Mouse (Mus musculus): ENCODE data around the gene Prcd. TPM values are rescaled to one million over a fixed set of nuclear protein-coding genes. Genes with fewer than 3 reads are reported as not detected.

The Prcd gene
- polyA plus RNA-seq, 1 experiment from 2014 or later: 1.7 TPM

DNA sequence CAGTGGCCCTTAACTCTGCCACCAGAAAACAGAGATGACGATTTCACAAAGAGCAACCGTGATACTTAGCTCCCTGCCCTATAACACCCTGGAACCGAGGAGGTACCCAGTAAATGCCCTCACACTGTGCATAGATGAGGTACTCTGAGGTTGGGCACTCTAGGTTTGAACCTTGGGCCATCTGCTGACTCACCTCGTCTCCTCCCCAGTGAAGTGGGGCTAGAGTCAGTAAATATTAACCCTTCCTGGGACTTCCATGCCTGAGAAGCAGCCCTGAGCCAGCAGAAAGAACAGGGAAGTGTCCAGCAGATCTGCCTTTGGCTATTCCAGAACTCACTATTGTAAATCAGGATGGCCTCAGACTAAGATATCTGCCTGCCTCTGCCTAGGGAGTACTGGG, 30.4 kb downstream of the Prcd start:
- WGBS: 85% methylated on average over 4 of the region's 4 CpGs
- Histone ChIP-seq H3K4me2 (ENCODE audit: low read length) (no peak overlapping the region), H3K27me3 (replicated peaks; ENCODE audit: control insufficient read depth, insufficient read depth, low read length) (no peaks in the 10 kb centered on the region), H3K9me3 (replicated peaks; ENCODE audit: control insufficient read depth, low read length) (no peaks in the 10 kb centered on the region), H3K4me3 (ENCODE audit: low read depth, low read length) (no peak overlapping the region), H3K27ac (ENCODE audit: low read depth, low read length) (no peak overlapping the region), H3K36me3 (ENCODE audit: control insufficient read depth, insufficient read depth, low read length) (peaks cover 26% of the 10 kb centered on the region), H3K9ac (ENCODE audit: low read length) (no peak overlapping the region), H3K4me1 (ENCODE audit: control insufficient read depth, insufficient read depth, low read length) (no peaks in the 10 kb centered on the region)
- DNase-seq (ENCODE audit: low spot score) (no peak), ATAC-seq (no peak)

- ATAC-seq (no peak), DNase-seq (ENCODE audit: low spot score) (no peak)
- H3K27me3 ChIP-seq (replicated peaks; ENCODE audit: control insufficient read depth, insufficient read depth, low read length): no peaks in the 10 kb centered on the region
- H3K9ac ChIP-seq (ENCODE audit: low read length): no peak overlapping the region
- H3K36me3 ChIP-seq (ENCODE audit: control insufficient read depth, insufficient read depth, low read length): peaks cover 17% of the 10 kb centered on the region; the same call in 1 of the 2 replicates
- H3K4me1 ChIP-seq (ENCODE audit: control insufficient read depth, insufficient read depth, low read length): no peaks in the 10 kb centered on the region
- WGBS: 83% methylated on average over 9 of the region's 9 CpGs
- H3K4me2 ChIP-seq (ENCODE audit: low read length): no peak overlapping the region
- H3K9me3 ChIP-seq (replicated peaks; ENCODE audit: control insufficient read depth, low read length): no peaks in the 10 kb centered on the region
- H3K4me3 ChIP-seq (ENCODE audit: low read depth, low read length): no peak overlapping the region
- H3K27ac ChIP-seq (ENCODE audit: low read depth, low read length): no peak overlapping the region
These were observed 32.4 kb downstream of the Prcd start for GRCm38 (mm10) chr11:116685729-116686128.

DNA sequence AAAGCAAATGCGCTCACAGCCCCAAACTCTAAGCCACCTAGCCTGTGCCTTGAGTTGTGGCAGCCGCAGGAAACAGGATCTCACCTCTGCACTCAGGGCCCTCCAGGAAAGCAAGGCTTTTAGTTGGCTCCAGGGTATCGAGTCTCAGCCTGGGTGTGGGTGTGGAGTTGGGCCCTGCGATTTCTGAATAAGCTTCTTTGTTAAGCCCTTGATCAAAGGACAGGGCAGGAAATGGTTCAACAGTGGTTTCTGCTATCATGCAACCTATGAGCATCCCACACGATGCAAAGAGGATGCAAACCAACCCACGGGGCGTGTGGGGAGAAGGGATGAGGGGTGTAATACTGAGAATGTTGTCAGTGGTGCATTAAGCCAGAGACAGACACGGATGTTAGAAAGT, 34.6 kb downstream of the Prcd start:
- H3K9ac ChIP-seq (ENCODE audit: low read length): no peak overlapping the region
- no peak for DNase-seq (ENCODE audit: low spot score)
- WGBS: 73% methylated on average over 8 of the region's 8 CpGs
- no peaks in the 10 kb centered on the region for H3K4me1 ChIP-seq (ENCODE audit: control insufficient read depth, insufficient read depth, low read length)
- H3K36me3 ChIP-seq (ENCODE audit: control insufficient read depth, insufficient read depth, low read length): 0 out of 2 replicates have a peak, but pooled peaks cover 3% of the 10 kb centered on the region
- H3K4me2 ChIP-seq (ENCODE audit: low read length): no peak overlapping the region
- H3K9me3 ChIP-seq (replicated peaks; ENCODE audit: control insufficient read depth, low read length): no peaks in the 10 kb centered on the region
- no peaks in the 10 kb centered on the region for H3K27me3 ChIP-seq (replicated peaks; ENCODE audit: control insufficient read depth, insufficient read depth, low read length)
- no peak overlapping the region for H3K27ac ChIP-seq (ENCODE audit: low read depth, low read length)
- no peak for ATAC-seq
- no peak overlapping the region for H3K4me3 ChIP-seq (ENCODE audit: low read depth, low read length)

DNA sequence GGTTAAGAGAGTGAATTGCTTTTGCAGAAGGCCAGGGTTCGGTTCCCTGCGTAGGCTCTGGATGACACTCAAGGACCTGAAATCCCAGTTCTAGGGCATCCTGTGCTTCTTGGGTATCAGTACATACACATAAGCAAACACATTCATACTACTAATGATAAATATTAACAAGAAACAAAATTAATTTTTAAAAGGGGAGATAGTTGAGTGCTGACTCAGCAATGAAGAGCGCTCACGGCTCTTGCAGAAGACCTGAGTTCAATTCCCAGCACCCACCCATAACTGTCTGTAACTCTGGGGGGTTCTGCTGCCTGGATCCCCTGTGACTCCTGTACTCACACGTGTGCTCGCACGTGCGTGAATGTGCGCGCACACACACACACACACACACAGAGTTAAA, 36.3 kb downstream of the Prcd start:
- no peak overlapping the region for H3K9ac ChIP-seq (ENCODE audit: low read length)
- H3K36me3 ChIP-seq (ENCODE audit: control insufficient read depth, insufficient read depth, low read length): 0 out of 2 replicates have a peak, but pooled peaks cover 3% of the 10 kb centered on the region
- H3K27ac ChIP-seq (ENCODE audit: low read depth, low read length): no peak overlapping the region
- H3K27me3 ChIP-seq (replicated peaks; ENCODE audit: control insufficient read depth, insufficient read depth, low read length): peaks cover 12% of the 10 kb centered on the region
- no peaks in the 10 kb centered on the region for H3K9me3 ChIP-seq (replicated peaks; ENCODE audit: control insufficient read depth, low read length)
- 94% methylated on average over 10 of the region's 10 CpGs for WGBS
- ATAC-seq (no peak), DNase-seq (ENCODE audit: low spot score) (no peak)
- H3K4me2 ChIP-seq (ENCODE audit: low read length): no peak overlapping the region
- no peak overlapping the region for H3K4me3 ChIP-seq (ENCODE audit: low read depth, low read length)
- no peaks in the 10 kb centered on the region for H3K4me1 ChIP-seq (ENCODE audit: control insufficient read depth, insufficient read depth, low read length)

GRCm38 (mm10) chr11:116690701-116691575, 37.6 kb downstream of the Prcd start:
- H3K36me3 ChIP-seq (ENCODE audit: control insufficient read depth, insufficient read depth, low read length): no peaks in the 10 kb centered on the region
- H3K27me3 ChIP-seq (replicated peaks; ENCODE audit: control insufficient read depth, insufficient read depth, low read length): peaks cover 26% of the 10 kb centered on the region
- no peaks in the 10 kb centered on the region for H3K9me3 ChIP-seq (replicated peaks; ENCODE audit: control insufficient read depth, low read length)
- no peak overlapping the region for H3K27ac ChIP-seq (ENCODE audit: low read depth, low read length)
- ATAC-seq (no peak), DNase-seq (ENCODE audit: low spot score) (no peak)
- no peaks in the 10 kb centered on the region for H3K4me1 ChIP-seq (ENCODE audit: control insufficient read depth, insufficient read depth, low read length)
- no peak overlapping the region for H3K9ac ChIP-seq (ENCODE audit: low read length)
- no peak overlapping the region for H3K4me3 ChIP-seq (ENCODE audit: low read depth, low read length)
- H3K4me2 ChIP-seq (ENCODE audit: low read length): no peak overlapping the region
- WGBS: 42% methylated on average over 18 of the region's 18 CpGs

GRCm38 (mm10) chr11:116693899-116694249, 40.5 kb downstream of the Prcd start:
- 28% methylated on average over 4 of the region's 4 CpGs for WGBS
- H3K9me3 ChIP-seq (replicated peaks; ENCODE audit: control insufficient read depth, low read length): no peaks in the 10 kb centered on the region
- H3K27me3 ChIP-seq (replicated peaks; ENCODE audit: control insufficient read depth, insufficient read depth, low read length): peaks cover 28% of the 10 kb centered on the region
- no peak for DNase-seq (ENCODE audit: low spot score)
- peak overlapping the region; percentile 27; the same call in 1 of the 2 replicates for H3K4me3 ChIP-seq (ENCODE audit: low read depth, low read length)
- ATAC-seq: no peak
- H3K4me2 ChIP-seq (ENCODE audit: low read length): peak overlapping the region; percentile 49
- no peaks in the 10 kb centered on the region for H3K36me3 ChIP-seq (ENCODE audit: control insufficient read depth, insufficient read depth, low read length)
- no peak overlapping the region for H3K27ac ChIP-seq (ENCODE audit: low read depth, low read length)
- no peak overlapping the region for H3K9ac ChIP-seq (ENCODE audit: low read length)
- H3K4me1 ChIP-seq (ENCODE audit: control insufficient read depth, insufficient read depth, low read length): no peaks in the 10 kb centered on the region

- DNase-seq (ENCODE audit: low spot score) (no peak), ATAC-seq (no peak)
- WGBS: 2% methylated on average over 63 of the region's 73 CpGs
These were observed 41.2 kb downstream of the Prcd start for GRCm38 (mm10) chr11:116694250-116695193.

DNA sequence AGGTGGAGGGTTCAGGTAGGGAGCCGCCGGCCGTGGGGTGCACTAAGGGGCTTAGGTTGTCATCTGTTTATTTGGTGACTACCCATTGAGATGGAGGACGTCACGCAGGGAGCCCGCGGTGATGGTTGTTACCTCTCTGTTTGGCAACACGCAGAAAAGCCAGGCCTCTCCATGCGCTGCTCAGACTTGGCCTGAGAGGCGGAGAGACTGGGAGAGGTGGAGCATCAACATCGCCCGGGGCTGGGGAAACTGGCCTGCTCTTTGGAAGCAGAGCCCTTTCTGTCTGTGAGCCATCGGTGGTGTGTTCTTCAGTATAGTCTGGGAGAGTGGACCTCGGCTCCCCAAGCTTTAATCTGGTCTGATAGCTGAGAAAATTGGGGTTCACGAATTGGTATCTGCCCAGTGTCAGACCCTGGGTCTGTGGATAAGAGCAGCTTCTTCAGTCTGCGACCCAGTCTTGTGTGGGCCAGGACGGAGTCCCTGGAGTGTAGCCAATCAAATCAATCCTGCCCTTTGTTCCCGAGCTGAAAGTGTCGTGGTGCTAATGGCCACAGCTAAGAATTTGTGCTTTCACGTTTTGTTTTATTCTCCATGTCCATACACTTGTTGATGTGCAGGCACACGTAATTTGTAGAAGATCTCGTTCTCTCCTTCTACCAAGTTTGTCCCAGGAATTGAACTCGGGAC, 42.0 kb downstream of the Prcd start:
- H3K9ac ChIP-seq (ENCODE audit: low read length): no peak overlapping the region
- peaks cover 28% of the 10 kb centered on the region for H3K27me3 ChIP-seq (replicated peaks; ENCODE audit: control insufficient read depth, insufficient read depth, low read length)
- no peaks in the 10 kb centered on the region for H3K36me3 ChIP-seq (ENCODE audit: control insufficient read depth, insufficient read depth, low read length)
- DNase-seq (ENCODE audit: low spot score) (no peak), ATAC-seq (no peak)
- H3K27ac ChIP-seq (ENCODE audit: low read depth, low read length): no peak overlapping the region
- no peaks in the 10 kb centered on the region for H3K9me3 ChIP-seq (replicated peaks; ENCODE audit: control insufficient read depth, low read length)
- H3K4me3 ChIP-seq (ENCODE audit: low read depth, low read length): no peak overlapping the region
- no peak overlapping the region for H3K4me2 ChIP-seq (ENCODE audit: low read length)
- WGBS: 17% methylated on average over 23 of the region's 23 CpGs
- H3K4me1 ChIP-seq (ENCODE audit: control insufficient read depth, insufficient read depth, low read length): no peaks in the 10 kb centered on the region

More at GRCm38 (mm10) chr11:116694250-116695193, 41.2 kb downstream of the Prcd start:
- Histone ChIP-seq H3K9ac (ENCODE audit: low read length) (peak overlapping the region; percentile 29), H3K9me3 (replicated peaks; ENCODE audit: control insufficient read depth, low read length) (no peaks in the 10 kb centered on the region), H3K36me3 (ENCODE audit: control insufficient read depth, insufficient read depth, low read length) (no peaks in the 10 kb centered on the region), H3K27ac (ENCODE audit: low read depth, low read length) (no peak overlapping the region), H3K4me3 (ENCODE audit: low read depth, low read length) (peak overlapping the region; percentile 27), H3K4me1 (ENCODE audit: control insufficient read depth, insufficient read depth, low read length) (no peaks in the 10 kb centered on the region), H3K27me3 (replicated peaks; ENCODE audit: control insufficient read depth, insufficient read depth, low read length) (peaks cover 28% of the 10 kb centered on the region), H3K4me2 (ENCODE audit: low read length) (peak overlapping the region; percentile 49)

Measured in forebrain, embryonic 14.5 days (tissue).